Mouse (Mus musculus) right cerebral cortex, postnatal 4 days (tissue): ENCODE results near the gene Serpinf2.

Source experiments
- DNase-seq: peaks from one replicate; pipeline ENCODE4 v3.0.0-alpha.2; 2022

Serpinf2 gene

GRCm38 (mm10) chr11:75439363-75439762, at the start of gene Serpinf2:
Gene Serpinf2 (minus strand): TSS chr11:75439591.
- no peak for DNase-seq

DNA sequence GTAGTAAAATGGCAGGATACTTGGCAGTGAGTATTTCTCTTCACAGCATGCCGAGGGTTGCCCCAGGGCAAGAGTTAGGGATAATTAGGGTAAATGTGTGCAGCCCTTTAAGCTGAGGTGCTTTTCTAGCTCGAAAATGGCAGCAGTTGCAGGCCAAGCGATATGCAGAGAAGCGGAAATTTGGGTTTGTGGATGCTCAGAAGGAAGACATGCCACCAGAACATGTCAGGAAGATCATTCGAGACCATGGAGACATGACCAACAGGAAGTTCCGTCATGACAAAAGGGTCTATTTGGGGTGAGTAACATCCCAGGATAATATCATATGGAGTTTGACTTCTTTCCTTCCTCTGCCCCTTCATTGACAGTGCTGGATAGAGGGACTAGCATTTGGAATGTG, 48.1 kb upstream of the Serpinf2 start:
- DNase-seq: no peak

DNA sequence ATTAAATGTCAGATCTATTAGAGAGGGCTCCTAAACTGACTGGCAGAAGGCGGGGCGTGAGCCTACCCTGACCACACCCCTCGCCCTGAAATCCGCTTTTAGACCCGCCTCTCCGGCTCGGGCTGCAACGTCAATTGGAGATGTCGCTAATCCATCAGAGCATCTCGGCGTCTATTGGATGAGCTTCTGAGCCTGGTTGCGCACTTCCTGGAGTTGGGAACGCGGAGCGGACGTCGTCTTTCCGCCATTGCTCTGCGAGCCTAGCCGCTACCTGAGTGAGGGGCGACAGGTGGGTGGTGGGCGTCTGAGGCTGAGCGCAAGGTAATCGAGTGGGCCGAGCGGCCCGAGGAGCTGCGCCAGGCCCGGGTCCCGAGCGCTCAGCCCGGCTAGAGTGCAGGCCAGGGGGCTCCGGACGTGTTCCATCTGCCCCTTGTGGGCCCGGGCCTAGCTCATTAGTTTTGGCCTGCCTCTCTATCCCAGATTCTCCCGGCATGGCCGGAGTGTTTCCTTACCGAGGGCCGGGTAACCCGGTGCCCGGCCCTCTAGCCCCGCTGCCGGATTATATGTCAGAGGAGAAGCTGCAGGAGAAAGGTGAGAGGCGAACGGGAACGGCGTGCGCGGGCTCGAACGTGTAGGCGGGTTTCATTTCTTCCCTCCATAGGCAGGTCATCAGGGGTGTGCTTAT, 47.4 kb upstream of the Serpinf2 start, which contains the start of gene Prpf8:
TSS of gene Prpf8 (plus strand) at position 216 of the 685 bp plus-strand sequence.
- DNase-seq: peak; percentile 90

DNA sequence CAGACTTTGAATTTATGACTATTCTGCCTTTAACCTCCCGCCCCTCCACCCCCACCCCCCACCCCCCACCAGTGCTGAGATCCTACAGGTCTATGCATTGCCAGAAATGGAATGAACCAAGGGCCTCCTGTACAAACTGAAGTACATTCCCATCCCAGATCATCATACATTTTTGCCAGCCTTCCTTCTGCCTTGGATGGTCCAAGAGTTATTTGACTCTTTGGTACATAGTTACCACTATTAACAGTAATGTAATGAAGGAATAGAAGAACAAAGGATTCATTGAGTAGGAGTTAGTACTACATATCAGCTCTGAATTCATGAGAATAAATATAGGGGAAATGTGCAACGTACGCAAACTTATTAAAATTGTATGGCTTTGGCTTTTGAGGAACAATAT, 46.8 kb upstream of the Serpinf2 start:
- no peak for DNase-seq

- DNase-seq: no peak
These were observed 34.0 kb upstream of the Serpinf2 start for GRCm38 (mm10) chr11:75473376-75473775.

GRCm38 (mm10) chr11:75472469-75473081, 33.2 kb upstream of the Serpinf2 start:
- DNase-seq: no peak

- DNase-seq: no peak
These were observed 31.3 kb upstream of the Serpinf2 start for GRCm38 (mm10) chr11:75470675-75471074.

GRCm38 (mm10) chr11:75469261-75469660, 29.9 kb upstream of the Serpinf2 start:
- DNase-seq: no peak

DNA sequence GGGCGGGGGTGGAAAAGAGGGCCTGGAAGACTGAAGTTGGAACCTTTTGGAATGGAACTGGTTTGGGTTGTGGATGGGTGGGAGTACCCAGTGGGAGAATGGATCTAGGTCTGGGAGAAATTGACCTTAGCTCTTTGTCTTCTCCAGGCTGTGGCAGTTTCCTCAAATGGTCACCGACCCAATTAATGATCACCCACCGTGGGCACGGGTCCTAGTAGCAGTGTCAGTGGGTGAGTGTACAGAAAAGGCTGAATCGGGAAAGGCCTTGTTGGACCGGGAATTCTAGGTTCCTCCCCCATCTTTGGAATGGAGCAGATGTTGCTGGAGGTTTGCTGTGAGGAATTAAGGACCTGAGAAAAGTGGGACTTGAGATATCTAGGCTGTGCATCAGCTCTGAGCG, 29.0 kb upstream of the Serpinf2 start:
- no peak for DNase-seq

DNA sequence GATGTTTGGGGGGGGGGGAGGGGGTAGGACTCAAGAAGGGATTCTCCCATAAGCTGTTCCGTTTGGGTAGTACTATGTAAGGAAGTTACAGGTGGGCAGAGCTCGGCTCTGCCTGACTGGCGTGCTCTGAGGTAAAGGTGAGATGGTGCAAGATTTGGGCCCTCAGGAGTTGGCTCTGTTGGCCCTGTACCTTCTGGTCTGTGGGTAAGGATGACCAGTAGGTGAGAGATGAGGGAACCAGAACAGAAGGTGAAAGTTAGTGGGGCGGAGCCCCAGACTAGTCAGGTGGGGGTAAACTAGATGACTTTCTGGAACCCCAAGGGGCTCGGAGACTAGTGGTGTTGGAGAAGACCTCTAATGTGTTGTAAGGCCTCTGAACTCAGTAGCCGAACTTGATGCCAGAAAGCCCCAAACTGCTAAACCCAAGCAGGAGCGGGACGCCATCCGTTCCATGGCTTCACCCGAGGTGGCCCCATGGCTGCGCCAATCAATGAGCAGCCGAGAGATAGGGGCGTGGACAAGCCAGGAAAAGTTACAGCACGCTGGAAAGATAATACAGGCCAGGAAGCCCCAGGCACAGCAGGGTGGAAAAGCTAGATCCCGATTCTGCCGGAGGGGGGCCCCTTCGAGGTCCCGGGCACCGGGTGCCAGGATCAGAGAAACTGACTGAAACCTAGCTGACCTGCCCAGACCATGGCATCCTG, 28.3 kb upstream of the Serpinf2 start:
- no peak for DNase-seq

DNA sequence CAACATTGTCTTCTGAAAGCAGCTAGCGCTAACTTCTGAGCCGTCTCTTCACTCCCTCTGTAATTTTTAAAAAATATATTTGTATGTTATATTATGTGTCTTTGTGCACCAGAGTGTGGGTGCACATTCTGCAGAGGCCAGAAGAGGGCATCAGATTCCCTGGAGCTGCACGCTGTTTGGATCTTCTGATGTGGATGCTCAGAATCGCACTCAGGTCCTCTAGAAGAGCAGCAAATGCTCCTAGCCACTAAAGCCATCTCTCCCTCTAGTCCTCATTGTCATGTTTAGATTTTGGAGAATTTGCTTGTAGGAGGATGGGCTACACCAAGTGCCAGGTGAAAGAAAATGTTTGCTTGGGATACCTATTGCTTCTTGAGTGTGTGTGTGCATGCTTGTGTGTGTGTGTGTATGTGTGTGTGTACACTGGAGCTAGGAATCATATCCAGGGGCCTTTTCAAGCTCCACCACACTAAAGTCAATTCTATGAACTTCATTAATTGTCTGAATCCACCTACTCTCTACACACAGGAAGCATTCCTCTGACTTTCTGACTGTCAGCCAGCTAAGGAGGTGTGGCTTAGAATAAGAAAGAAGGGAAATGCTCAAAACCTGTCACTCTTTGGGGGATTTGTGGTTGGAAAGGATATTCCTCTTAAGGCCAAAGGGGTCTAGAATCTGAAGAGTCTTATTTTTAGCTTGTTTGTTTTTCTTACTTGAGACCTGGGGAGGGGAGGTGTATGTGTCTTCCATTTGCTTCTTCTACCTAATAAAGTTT, 27.5 kb upstream of the Serpinf2 start:
- DNase-seq: no peak

GRCm38 (mm10) chr11:75465051-75465450, 25.7 kb upstream of the Serpinf2 start:
- DNase-seq: no peak

GRCm38 (mm10) chr11:75464417-75464816, 25.0 kb upstream of the Serpinf2 start:
- DNase-seq: no peak

- DNase-seq: no peak
These were observed 24.2 kb upstream of the Serpinf2 start for GRCm38 (mm10) chr11:75463624-75464023.

- DNase-seq: peak; percentile 59
These were observed 23.5 kb upstream of the Serpinf2 start for GRCm38 (mm10) chr11:75462865-75463336.

DNA sequence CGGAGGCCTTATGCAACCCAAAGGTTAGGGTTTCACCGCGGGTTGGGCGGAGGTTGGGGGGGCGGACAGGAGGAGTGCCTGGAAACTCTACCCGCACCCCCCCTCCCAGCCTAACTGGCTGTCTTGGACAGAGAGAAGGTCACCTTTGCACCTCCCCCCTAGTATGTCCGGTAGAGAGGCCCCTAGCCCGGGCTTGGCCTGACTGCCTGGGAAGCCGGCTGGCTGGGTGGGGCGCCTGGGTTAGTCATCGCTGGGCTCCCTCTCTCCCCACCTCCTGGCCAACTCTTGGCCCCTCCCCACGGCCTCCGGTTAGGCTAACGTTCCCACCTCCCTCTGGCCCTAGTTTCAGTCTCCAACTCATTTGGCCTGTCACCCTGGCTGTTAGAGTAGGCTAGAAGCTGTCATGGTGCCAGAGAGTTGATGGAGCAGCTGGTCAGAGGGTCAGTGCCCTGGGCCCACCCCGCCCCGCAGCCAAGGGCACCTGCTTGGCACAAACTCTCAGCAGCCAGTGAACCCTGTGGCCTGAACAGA, 22.9 kb upstream of the Serpinf2 start:
- DNase-seq: peak; percentile 25

- peak; percentile 31 for DNase-seq
These were observed 22.4 kb upstream of the Serpinf2 start for GRCm38 (mm10) chr11:75461743-75462252.

DNA sequence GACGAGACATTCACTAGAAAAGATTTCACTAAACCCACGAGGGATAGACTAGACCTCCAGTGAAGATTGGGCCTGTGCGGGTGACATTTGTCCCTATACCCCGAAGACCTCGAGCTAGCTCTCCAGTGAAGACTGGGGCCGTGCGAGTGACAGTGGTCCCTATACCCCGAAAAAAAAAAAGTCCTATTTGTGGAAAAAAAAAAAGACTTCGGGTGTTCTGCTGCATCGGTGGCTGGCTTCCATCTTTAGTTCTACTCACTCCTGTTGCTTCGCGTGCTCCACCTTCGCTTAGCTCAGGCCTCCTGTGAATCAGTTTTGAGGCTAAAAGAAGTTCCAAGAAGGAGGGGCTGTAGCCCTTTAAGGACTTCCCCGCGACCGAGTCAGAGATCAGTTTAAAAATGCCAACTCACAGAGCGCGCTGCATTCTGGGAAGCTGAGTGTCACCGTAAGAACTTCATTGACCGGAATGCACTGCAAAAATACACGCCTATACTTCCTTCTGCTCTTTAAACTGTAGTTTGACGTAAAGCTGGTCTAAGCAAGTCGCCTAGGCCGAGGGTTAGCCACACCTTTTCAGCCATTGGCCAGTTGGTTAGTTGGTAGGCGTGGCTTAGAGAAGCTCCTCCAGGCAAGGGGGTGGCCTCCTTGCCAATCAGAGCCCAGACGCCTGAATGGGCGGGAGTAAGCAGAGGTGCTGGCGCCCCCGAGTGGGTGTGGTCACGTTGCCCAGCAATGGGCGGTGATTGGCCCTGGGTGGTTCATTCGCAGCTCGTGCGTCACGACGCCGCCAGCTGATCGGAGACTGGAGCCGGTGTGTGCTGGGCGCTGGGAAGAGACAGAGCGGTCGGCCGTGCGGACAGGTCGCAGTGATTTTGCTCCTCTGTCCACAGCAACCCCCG, 21.7 kb upstream of the Serpinf2 start, which contains the start of gene Tlcd2:
TSS of gene Tlcd2 (plus strand) at position 872 of the 899 bp plus-strand sequence.
- peak; percentile 98 for DNase-seq

- DNase-seq: peak; percentile 80
These were observed 20.9 kb upstream of the Serpinf2 start for GRCm38 (mm10) chr11:75460103-75460843.

DNA sequence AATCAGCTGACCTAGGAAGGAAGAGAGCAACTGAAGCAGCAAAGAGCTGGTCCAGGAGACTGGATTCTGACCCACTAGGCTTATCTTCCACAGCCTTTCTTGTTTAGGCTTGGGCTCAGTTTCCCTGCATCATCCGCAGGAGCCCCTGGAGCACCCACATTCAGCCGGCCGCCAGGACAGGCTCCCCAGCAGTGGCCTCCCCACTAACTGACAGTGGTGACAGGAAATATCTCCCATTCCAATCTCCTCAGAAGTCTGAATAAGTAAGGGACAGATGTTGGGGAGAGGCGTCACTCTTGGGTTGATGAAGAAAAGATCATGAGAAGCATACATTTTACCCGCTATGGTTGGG, 20.3 kb upstream of the Serpinf2 start:
- DNase-seq: no peak
